Mouse (Mus musculus) erythroblast, embryonic 14.5 days (primary cell): ENCODE measurements around the gene Ica1. TPM values are rescaled to one million over a fixed set of nuclear protein-coding genes. Genes with fewer than 3 reads are reported as not detected.

Experiments used
- H3K27me3 ChIP-seq: 2 replicates; pipeline ENCODE4 v1.6.1; 2012; ENCODE audit warnings: inconsistent platforms; ENCODE audit not compliant: control insufficient read depth
- H3K36me3 ChIP-seq: 2 replicates; pipeline ENCODE4 v1.6.1; 2012; ENCODE audit warnings: mild to moderate bottlenecking, inconsistent platforms; ENCODE audit not compliant: control insufficient read depth
- H3K4me1 ChIP-seq: 2 replicates; pipeline ENCODE4 v1.6.1; 2012; ENCODE audit warnings: inconsistent platforms; ENCODE audit not compliant: control insufficient read depth
- H3K4me3 ChIP-seq: replicated peaks from 2 replicates; pipeline ENCODE3; 2012; ENCODE audit warnings: moderate library complexity, mild to moderate bottlenecking, inconsistent platforms
- H3K9me3 ChIP-seq: 2 replicates; pipeline ENCODE4 v1.6.1; 2012; ENCODE audit warnings: low read length, inconsistent platforms, mixed read lengths; ENCODE audit not compliant: control insufficient read depth
- GATA1 ChIP-seq: IDR thresholded peaks from 2 replicates; pipeline ENCODE4 v1.6.1; 2012; ENCODE audit warnings: low read length, inconsistent platforms, mixed read lengths
- TAL1 ChIP-seq: IDR thresholded peaks from 3 replicates; pipeline ENCODE4 v1.6.1; 2012; ENCODE audit warnings: low read length, inconsistent platforms, mixed read lengths
- polyA plus RNA-seq: library from polyadenylated mRNA; stranded (reverse); fragments of >175 nt; gene quantifications from 2 replicates; pipeline ENCODE4 v1.2.3, GENCODE M21; 2012

Ica1 gene
- polyA plus RNA-seq, 1 experiment = 0.15 TPM

DNA sequence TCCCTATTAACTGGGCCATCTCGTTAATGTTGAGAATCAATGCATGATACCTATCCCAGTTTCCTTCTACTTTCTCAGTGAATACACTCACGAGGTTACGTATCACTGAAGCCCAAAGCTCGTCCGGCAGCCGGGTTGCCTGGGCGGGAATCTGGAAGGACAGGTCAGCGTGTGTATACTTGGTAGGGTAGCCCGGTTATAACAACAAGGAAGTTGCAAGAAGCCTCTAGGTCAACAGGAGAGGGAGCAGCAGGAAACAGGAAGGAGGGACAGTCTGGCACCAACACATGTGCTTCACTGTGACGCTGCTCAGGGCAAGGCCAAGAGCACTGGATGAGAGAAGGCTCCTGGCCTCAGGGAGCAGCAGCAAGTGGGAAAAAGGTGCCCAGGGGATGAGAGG lies 7.9 kb downstream of the Ica1 start:
- Histone ChIP-seq H3K4me3 (no peak overlapping the region), H3K9me3 (no peaks in the 10 kb centered on the region), H3K27me3 (peaks cover 15% of the 10 kb centered on the region), H3K36me3 (no peaks in the 10 kb centered on the region), H3K4me1 (peaks cover 8% of the 10 kb centered on the region)
- TF ChIP-seq GATA1 (no peak), TAL1 (no peak)

GRCm38 (mm10) chr6:8769803-8770202 lies 8.5 kb downstream of the Ica1 start:
- peaks cover 8% of the 10 kb centered on the region for H3K4me1 ChIP-seq
- H3K4me3 ChIP-seq = no peak overlapping the region
- no peaks in the 10 kb centered on the region for H3K9me3 ChIP-seq
- H3K36me3 ChIP-seq = no peaks in the 10 kb centered on the region
- TF ChIP-seq TAL1 (no peak), GATA1 (no peak)
- peaks cover 13% of the 10 kb centered on the region for H3K27me3 ChIP-seq

- Histone ChIP-seq H3K4me1 (peaks cover 8% of the 10 kb centered on the region), H3K4me3 (no peak overlapping the region), H3K9me3 (no peaks in the 10 kb centered on the region), H3K27me3 (peaks cover 13% of the 10 kb centered on the region), H3K36me3 (no peaks in the 10 kb centered on the region)
- TF ChIP-seq GATA1 = no peak
- no peak for TF ChIP-seq TAL1
These were observed 11.6 kb downstream of the Ica1 start for GRCm38 (mm10) chr6:8766652-8767051.

DNA sequence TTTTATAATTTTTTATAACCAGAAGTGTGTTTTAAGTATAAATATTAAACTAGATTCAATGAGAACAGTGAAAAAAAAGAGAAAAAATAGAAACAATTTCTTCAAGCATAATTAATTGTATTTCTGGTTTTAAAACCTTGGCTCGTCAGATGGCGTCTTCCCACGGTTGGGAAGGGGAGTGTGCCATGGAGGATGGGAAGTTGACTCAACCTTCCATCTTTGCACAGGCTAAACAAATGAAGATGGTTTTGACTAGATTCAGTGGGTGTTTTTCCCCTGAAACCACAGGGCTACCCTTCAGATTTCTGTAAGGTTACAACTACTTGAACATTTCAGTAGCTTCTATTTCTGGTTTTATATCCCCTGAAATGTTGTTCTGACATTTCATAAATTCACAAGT lies 12.5 kb downstream of the Ica1 start:
- no peaks in the 10 kb centered on the region for H3K36me3 ChIP-seq
- TF ChIP-seq GATA1 (no peak), TAL1 (no peak)

DNA sequence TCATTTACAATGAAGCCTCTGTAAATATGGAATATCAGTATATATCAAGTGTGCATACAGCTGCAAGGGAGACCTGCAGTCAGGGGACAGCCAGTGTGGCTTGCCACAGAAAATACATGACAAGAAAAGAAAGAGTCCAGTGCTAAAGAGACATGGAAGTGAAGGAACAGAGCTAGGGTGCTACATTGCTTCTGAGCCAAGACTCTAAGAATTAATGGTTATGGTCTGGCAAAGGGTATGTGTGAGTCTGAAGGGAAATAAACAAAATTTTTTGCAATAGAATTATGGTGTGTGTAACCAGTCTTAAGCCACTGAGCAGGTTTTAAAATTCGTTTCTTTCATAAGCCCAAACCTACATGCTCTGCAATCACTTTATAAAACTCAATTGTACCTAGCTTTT lies 13.2 kb downstream of the Ica1 start:
- no peaks in the 10 kb centered on the region for H3K9me3 ChIP-seq
- peaks cover 3% of the 10 kb centered on the region for H3K27me3 ChIP-seq
- TF ChIP-seq GATA1 (no peak), TAL1 (no peak)

More for the DNA sequence above, 12.5 kb downstream of the Ica1 start:
- H3K4me1 ChIP-seq = peaks cover 8% of the 10 kb centered on the region
- no peaks in the 10 kb centered on the region for H3K9me3 ChIP-seq
- no peak overlapping the region for H3K4me3 ChIP-seq
- H3K27me3 ChIP-seq = peaks cover 10% of the 10 kb centered on the region

DNA sequence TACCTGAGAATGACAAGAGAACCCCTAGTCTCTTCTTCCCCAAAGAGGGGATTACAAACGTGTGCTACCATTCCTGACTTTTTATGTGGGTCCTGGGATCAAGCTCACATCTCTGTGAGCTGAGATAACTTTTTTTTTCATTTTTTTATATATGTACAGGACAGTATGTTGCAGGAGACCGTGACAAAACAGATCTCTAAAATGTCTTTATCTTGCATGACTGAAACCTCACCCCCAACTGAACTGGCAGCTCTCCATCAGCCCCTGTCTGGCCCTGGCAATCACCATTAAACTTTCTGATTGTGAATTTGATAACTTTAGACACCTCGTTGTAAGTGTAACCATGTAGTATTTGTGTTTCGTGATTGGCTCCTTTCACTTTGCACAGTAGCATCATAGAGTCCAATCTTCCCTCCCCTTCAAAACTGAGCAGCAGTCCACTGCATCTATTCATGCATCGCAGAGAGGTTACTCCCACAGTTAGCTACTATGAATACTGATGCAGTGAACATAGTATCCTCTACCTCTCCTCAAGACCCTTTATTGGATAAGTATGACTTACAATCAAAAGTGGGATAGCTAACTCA lies 17.5 kb downstream of the Ica1 start:
- TF ChIP-seq GATA1 (no peak), TAL1 (no peak)
- H3K4me3 ChIP-seq = no peak overlapping the region
- no peaks in the 10 kb centered on the region for H3K36me3 ChIP-seq
- H3K4me1 ChIP-seq = peaks cover 7% of the 10 kb centered on the region
- H3K9me3 ChIP-seq = no peaks in the 10 kb centered on the region
- no peaks in the 10 kb centered on the region for H3K27me3 ChIP-seq

More for the DNA sequence above, 13.2 kb downstream of the Ica1 start:
- Histone ChIP-seq H3K36me3 (no peaks in the 10 kb centered on the region), H3K4me1 (peaks cover 2% of the 10 kb centered on the region), H3K4me3 (no peak overlapping the region)

DNA sequence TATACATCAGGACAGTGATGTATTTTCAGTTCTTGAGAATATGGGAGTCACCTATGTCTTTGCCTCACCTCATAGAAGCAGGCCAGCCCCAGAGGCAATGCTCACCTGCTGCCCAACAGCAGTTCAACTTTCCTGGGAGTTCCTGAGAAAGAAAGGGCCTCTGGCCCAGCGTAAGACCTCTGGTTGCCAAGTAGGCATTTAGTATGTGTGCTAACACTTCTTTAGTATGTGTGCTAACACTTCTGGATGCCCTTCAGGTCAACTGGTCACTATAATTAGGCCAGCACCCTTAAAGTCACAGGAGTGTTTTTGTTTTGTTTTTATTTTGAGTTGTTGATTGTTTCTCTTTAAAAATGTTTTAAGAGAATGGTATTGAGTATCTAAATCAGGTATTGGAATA lies 18.4 kb downstream of the Ica1 start:
- Histone ChIP-seq H3K9me3 (no peaks in the 10 kb centered on the region), H3K36me3 (no peaks in the 10 kb centered on the region), H3K4me1 (peaks cover 15% of the 10 kb centered on the region), H3K4me3 (no peak overlapping the region), H3K27me3 (no peaks in the 10 kb centered on the region)
- TF ChIP-seq GATA1 = no peak
- no peak for TF ChIP-seq TAL1

- Histone ChIP-seq H3K4me1 (peaks cover 29% of the 10 kb centered on the region), H3K9me3 (no peaks in the 10 kb centered on the region), H3K27me3 (no peaks in the 10 kb centered on the region), H3K36me3 (no peaks in the 10 kb centered on the region), H3K4me3 (peak overlapping the region; percentile 14)
- peak; percentile 62 for TF ChIP-seq GATA1
- TF ChIP-seq TAL1 = peak; percentile 43; the same call in 1 of the 3 replicates
These were observed 22.5 kb downstream of the Ica1 start for GRCm38 (mm10) chr6:8755760-8756276.

DNA sequence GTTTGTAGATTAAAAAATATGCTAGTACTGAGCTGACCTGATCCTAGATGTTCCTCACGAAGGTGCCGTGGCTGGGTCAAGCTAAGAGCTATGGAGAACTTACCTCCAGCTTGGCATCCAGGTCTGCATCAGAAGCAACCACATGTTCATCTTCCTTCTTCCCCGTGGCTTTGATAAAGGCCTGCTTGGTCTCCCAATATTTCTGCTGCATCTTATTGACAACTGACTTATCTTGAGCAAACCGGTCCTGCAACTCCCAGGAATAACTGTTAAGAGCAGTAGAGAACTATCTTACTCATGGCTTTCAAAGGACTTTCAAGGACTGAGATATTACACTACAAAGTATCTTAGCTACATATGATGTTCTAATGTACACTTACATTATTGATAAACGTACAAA lies 23.8 kb downstream of the Ica1 start:
- no peaks in the 10 kb centered on the region for H3K36me3 ChIP-seq
- peaks cover 29% of the 10 kb centered on the region for H3K4me1 ChIP-seq
- TF ChIP-seq TAL1 (no peak), GATA1 (no peak)
- H3K4me3 ChIP-seq = no peak overlapping the region
- no peaks in the 10 kb centered on the region for H3K9me3 ChIP-seq
- no peaks in the 10 kb centered on the region for H3K27me3 ChIP-seq

DNA sequence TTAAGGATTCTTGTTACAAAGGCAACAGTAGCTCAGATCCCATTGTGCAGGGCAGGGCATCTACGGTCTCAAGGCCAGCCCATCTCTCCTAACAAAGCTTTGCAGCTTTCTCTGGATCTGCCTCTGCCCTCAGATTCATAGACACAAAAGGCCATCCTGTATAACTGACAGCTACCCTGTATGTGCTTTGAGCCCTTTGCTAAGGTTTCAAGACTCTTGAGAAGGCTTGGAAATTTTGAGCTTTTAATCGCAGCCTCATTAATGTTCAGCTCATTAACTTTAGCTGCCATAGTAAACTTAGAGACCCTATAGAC lies 24.6 kb downstream of the Ica1 start:
- no peaks in the 10 kb centered on the region for H3K36me3 ChIP-seq
- no peaks in the 10 kb centered on the region for H3K9me3 ChIP-seq
- H3K4me3 ChIP-seq = no peak overlapping the region
- TF ChIP-seq TAL1 (no peak), GATA1 (no peak)
- H3K4me1 ChIP-seq = peaks cover 29% of the 10 kb centered on the region
- H3K27me3 ChIP-seq = no peaks in the 10 kb centered on the region
